Mouse (Mus musculus): ENCODE measurements around the gene Cenpk. TPM values are rescaled to one million over a fixed set of nuclear protein-coding genes. Genes with fewer than 3 reads are reported as not detected.
"Not testable (repeated sequence)": the region's sequence is repeated elsewhere in the genome, so short reads cannot be mapped to it uniquely, and the experiment has no call there.

The Cenpk gene
- polyA plus RNA-seq (2015; fragmentation: Nextera tagmentation; extraction: Ambion mirVana) = 87.2 and 104 TPM in 2 replicates

GRCm38 (mm10) chr13:104228384-104229066 lies at the start of gene Cenpk, which contains the start of gene Ppwd1:
TSS of gene Cenpk (plus strand) at chr13:104228611.
TSS of gene Ppwd1 (minus strand) at chr13:104228843.
- ATAC-seq (ENCODE audit: low read depth) = peak; percentile 98
- Histone ChIP-seq H3K4me1 (replicated peaks) (peaks cover 23% of the 10 kb centered on the region), H3K4me2 (peak within 1 kb of the TSS; percentile 82), H3K27me3 (no peaks in the 10 kb centered on the region), H3K9ac (peak within 1 kb of the TSS; percentile 89), H3K27ac (peak within 1 kb of the TSS; percentile 97), H3K9me3 (replicated peaks) (no peaks in the 10 kb centered on the region), H3K4me3 (replicated peaks) (peak within 1 kb of the TSS; percentile 79), H3K36me3 (peaks cover 14% of the 10 kb centered on the region)
- peak; percentile 94 for DNase-seq
- WGBS (ENCODE audit: insufficient replicate concordance) = under 1% methylated on average over 55 of the region's 55 CpGs

GRCm38 (mm10) chr13:104178650-104179121 lies 49.7 kb upstream of the Cenpk start, which contains the start of gene Trim23:
TSS of gene Trim23 (plus strand) at chr13:104178797.
- Histone ChIP-seq H3K4me2 (peak within 1 kb of the TSS; percentile 74), H3K27ac (peak within 1 kb of the TSS; percentile 92), H3K36me3 (peaks cover 20% of the 10 kb centered on the region), H3K4me1 (replicated peaks) (peaks cover 26% of the 10 kb centered on the region), H3K4me3 (replicated peaks) (peak within 1 kb of the TSS; percentile 86), H3K27me3 (no peaks in the 10 kb centered on the region), H3K9ac (peak within 1 kb of the TSS; percentile 90), H3K9me3 (replicated peaks) (no peaks in the 10 kb centered on the region)
- under 1% methylated on average over 38 of the region's 38 CpGs for WGBS (ENCODE audit: insufficient replicate concordance)
- ATAC-seq (ENCODE audit: low read depth) = peak; percentile 98
- DNase-seq = peak; percentile 94

- peak overlapping the region; percentile 73 for H3K4me2 ChIP-seq
- peak overlapping the region; percentile 86 for H3K4me3 ChIP-seq (replicated peaks)
- ATAC-seq (ENCODE audit: low read depth) (no peak), DNase-seq (peak; percentile 23)
- no peaks in the 10 kb centered on the region for H3K9me3 ChIP-seq (replicated peaks)
- H3K36me3 ChIP-seq = peaks cover 21% of the 10 kb centered on the region
- H3K4me1 ChIP-seq (replicated peaks) = peaks cover 24% of the 10 kb centered on the region
- peak overlapping the region; percentile 92 for H3K27ac ChIP-seq
- H3K27me3 ChIP-seq = no peaks in the 10 kb centered on the region
- H3K9ac ChIP-seq = peak overlapping the region; percentile 90
- 6% methylated on average over 13 of the region's 13 CpGs for WGBS (ENCODE audit: insufficient replicate concordance)
Observed at GRCm38 (mm10) chr13:104179176-104179888, 49.1 kb upstream of the Cenpk start.

DNA sequence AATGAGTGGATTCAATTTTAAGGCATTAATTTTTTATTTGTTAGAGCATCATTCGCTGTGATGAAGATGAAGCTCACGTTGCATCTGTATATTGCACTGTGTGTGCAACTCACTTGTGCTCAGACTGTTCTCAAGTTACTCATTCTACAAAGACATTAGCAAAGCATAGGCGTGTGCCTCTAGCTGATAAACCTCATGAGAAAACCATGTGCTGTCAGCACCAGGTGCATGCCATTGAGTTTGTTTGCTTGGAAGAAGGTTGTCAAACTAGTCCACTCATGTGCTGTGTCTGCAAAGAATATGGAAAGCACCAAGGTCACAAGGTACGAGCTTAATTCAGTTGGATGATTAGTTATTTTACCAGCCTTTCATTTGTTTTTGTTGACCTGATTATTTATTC lies 41.1 kb upstream of the Cenpk start:
- DNase-seq (no peak), ATAC-seq (ENCODE audit: low read depth) (no peak)
- Histone ChIP-seq H3K27me3 (no peaks in the 10 kb centered on the region), H3K4me3 (replicated peaks) (no peak overlapping the region), H3K9ac (no peak overlapping the region), H3K4me1 (replicated peaks) (no peaks in the 10 kb centered on the region), H3K36me3 (peaks cover 52% of the 10 kb centered on the region), H3K9me3 (replicated peaks) (no peaks in the 10 kb centered on the region), H3K27ac (no peak overlapping the region), H3K4me2 (no peak overlapping the region)
- 78% methylated on average over 4 of the region's 4 CpGs for WGBS (ENCODE audit: insufficient replicate concordance)

GRCm38 (mm10) chr13:104195891-104196290 lies 32.5 kb upstream of the Cenpk start:
- not testable (repeated sequence) for H3K4me1 ChIP-seq (replicated peaks); H3K27me3 ChIP-seq; H3K4me3 ChIP-seq (replicated peaks); H3K4me2 ChIP-seq; H3K9me3 ChIP-seq (replicated peaks); DNase-seq; H3K27ac ChIP-seq; H3K9ac ChIP-seq; ATAC-seq (ENCODE audit: low read depth)
- peaks cover 31% of the 10 kb centered on the region for H3K36me3 ChIP-seq

DNA sequence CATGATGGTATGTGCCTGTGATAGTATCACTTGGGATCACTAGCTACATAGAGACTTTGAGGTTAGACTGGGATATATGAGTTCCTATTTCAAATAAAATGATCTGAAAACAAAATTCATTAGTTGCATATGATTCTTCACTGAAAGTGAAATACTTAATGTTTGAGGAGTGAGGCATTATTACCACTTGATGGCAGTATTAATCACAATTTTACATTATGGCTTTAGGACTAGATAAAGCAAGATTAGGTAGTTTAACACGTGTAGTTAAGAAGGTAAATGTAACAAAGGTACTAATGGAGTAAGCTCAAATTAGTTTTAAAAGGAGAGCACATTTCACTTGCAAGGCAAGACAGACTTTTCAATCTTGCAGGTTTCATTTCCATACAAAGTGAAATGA lies 24.1 kb upstream of the Cenpk start:
- 57% methylated on average over 1 of the region's 1 CpGs for WGBS (ENCODE audit: insufficient replicate concordance)
- no peaks in the 10 kb centered on the region for H3K27me3 ChIP-seq
- H3K9me3 ChIP-seq (replicated peaks) = no peaks in the 10 kb centered on the region
- peaks cover 41% of the 10 kb centered on the region for H3K36me3 ChIP-seq
- ATAC-seq (ENCODE audit: low read depth) (no peak), DNase-seq (no peak)
- no peak overlapping the region for H3K9ac ChIP-seq
- no peak overlapping the region for H3K27ac ChIP-seq
- no peaks in the 10 kb centered on the region for H3K4me1 ChIP-seq (replicated peaks)
- H3K4me3 ChIP-seq (replicated peaks) = no peak overlapping the region
- no peak overlapping the region for H3K4me2 ChIP-seq

DNA sequence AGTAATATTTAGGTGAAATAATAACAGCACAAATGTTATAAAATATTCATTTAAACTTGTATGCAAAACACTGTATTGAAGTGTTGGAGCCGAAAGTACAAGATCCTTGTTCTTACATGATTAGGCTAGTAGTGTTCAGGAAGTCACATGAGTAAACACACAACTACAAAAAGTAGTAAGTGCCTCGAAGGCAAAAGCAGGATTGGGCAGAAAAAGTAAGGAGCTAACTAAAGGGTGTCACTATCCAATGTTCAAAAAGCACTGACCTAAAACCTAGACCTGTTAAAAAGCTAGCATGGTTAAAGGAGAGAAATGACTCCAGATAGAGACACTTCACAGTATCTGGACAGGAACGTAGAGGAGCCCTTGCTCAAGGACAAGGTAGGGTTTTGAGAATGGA lies 933 bp upstream of the Cenpk start:
- Histone ChIP-seq H3K27me3 (no peaks in the 10 kb centered on the region), H3K4me3 (replicated peaks) (peak overlapping the region; percentile 79), H3K27ac (peak overlapping the region; percentile 97; the same call in 1 of the 2 replicates), H3K36me3 (peaks cover 12% of the 10 kb centered on the region), H3K4me1 (replicated peaks) (peaks cover 23% of the 10 kb centered on the region), H3K9ac (peak overlapping the region; percentile 89), H3K4me2 (peak overlapping the region; percentile 82), H3K9me3 (replicated peaks) (no peaks in the 10 kb centered on the region)
- DNase-seq = no peak
- no peak for ATAC-seq (ENCODE audit: low read depth)
- 20% methylated on average over 3 of the region's 3 CpGs for WGBS (ENCODE audit: insufficient replicate concordance)

DNA sequence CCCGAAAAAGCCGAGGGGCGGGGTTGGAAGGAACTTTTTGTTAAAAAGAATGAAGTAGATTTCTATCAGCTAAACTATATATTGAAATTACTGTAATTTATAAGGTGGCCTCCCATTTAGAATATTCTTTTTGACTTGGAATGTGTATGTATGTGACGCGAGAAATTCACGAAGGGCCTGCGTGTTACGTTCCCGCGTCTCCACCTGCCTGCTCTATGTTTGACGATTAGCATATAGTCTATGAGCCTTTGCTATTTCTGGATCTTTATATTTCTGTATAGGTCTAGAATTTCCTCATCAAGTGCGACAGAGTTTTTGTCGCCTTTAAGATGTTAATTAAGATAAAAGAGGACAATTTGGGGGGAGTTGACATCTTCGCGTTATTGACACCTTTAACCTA lies 770 bp downstream of the Cenpk start:
- Histone ChIP-seq H3K27ac (peak overlapping the region; percentile 97), H3K9me3 (replicated peaks) (no peaks in the 10 kb centered on the region), H3K4me3 (replicated peaks) (peak overlapping the region; percentile 79), H3K4me1 (replicated peaks) (peaks cover 23% of the 10 kb centered on the region), H3K4me2 (peak overlapping the region; percentile 76), H3K9ac (peak overlapping the region; percentile 89), H3K27me3 (no peaks in the 10 kb centered on the region), H3K36me3 (peaks cover 14% of the 10 kb centered on the region)
- DNase-seq (no peak), ATAC-seq (ENCODE audit: low read depth) (peak; percentile 41)
- WGBS (ENCODE audit: insufficient replicate concordance) = 7% methylated on average over 15 of the region's 15 CpGs

- H3K4me2 ChIP-seq = no peak overlapping the region
Observed at GRCm38 (mm10) chr13:104258997-104259396, 30.6 kb downstream of the Cenpk start.

DNA sequence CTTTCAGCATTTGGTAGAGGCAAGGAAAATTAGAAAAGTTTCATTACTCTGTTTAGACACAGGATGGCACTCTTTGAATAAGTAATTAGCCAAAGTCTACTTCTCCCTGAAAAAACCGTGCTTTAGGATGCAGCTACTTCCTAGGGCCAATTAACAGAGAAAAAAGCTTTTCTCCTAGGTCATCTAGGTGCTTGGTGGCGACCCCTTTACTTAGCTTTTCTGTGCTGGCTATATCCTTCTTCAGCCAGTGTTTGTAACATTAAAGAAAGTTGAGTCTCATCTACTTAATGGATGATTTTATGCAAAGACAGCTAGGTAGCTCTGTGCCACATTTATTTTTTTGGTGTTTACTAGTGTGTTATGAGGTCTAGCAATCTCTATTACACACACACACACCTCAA lies 56.6 kb downstream of the Cenpk start:
- H3K4me3 ChIP-seq (replicated peaks) = peak overlapping the region; percentile 72
- DNase-seq (no peak), ATAC-seq (ENCODE audit: low read depth) (0 out of 2 replicates have a peak, but pooled peaks have one; percentile 22)
- H3K9ac ChIP-seq = 0 out of 2 replicates have a peak overlapping the region, but pooled peaks have one; percentile 73
- no peaks in the 10 kb centered on the region for H3K36me3 ChIP-seq
- H3K4me2 ChIP-seq = peak overlapping the region; percentile 85
- H3K27me3 ChIP-seq = no peaks in the 10 kb centered on the region
- H3K4me1 ChIP-seq (replicated peaks) = peaks cover 20% of the 10 kb centered on the region
- H3K9me3 ChIP-seq (replicated peaks) = no peaks in the 10 kb centered on the region
- peak overlapping the region; percentile 74; the same call in 1 of the 2 replicates for H3K27ac ChIP-seq
- 2% methylated on average over 2 of the region's 2 CpGs for WGBS (ENCODE audit: insufficient replicate concordance)

More at GRCm38 (mm10) chr13:104258997-104259396, 30.6 kb downstream of the Cenpk start:
- DNase-seq (no peak), ATAC-seq (ENCODE audit: low read depth) (no peak)
- no peak overlapping the region for H3K4me3 ChIP-seq (replicated peaks)
- H3K27me3 ChIP-seq = no peaks in the 10 kb centered on the region
- no peaks in the 10 kb centered on the region for H3K9me3 ChIP-seq (replicated peaks)
- no peaks in the 10 kb centered on the region for H3K36me3 ChIP-seq
- no peak overlapping the region for H3K9ac ChIP-seq
- WGBS (ENCODE audit: insufficient replicate concordance) = 71% methylated on average over 3 of the region's 3 CpGs
- H3K27ac ChIP-seq = no peak overlapping the region
- no peaks in the 10 kb centered on the region for H3K4me1 ChIP-seq (replicated peaks)

DNA sequence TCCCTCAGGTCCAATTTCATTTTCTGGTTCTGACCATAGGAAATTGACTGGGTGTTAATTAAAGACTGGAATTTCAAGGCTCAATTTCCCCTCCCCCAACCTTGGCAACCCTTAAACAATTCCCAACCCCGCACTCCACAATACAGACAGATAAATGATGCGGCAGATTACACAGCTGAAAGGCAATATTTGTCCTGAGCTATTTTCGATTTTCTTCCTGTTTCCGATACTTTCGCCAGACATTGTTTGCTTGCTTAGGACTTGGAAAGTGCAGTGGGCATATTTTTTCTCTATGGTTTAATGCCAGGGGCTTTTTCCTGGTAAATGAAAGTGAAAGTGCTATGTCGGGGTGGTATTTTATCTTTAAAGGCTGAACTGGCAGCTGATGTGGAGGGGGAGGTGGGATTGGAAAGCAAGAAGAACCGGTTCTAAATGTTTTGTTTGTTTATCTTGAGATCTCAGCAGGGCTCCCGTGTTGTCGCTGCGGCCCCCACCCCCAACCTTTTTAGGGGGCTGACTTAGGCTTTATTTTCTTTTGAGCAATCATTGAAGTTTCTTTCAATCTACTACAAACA lies 57.4 kb downstream of the Cenpk start:
- Histone ChIP-seq H3K9ac (peak overlapping the region; percentile 73), H3K36me3 (no peaks in the 10 kb centered on the region), H3K4me3 (replicated peaks) (peak overlapping the region; percentile 72), H3K27me3 (no peaks in the 10 kb centered on the region), H3K4me2 (peak overlapping the region; percentile 85), H3K4me1 (replicated peaks) (peaks cover 20% of the 10 kb centered on the region), H3K9me3 (replicated peaks) (no peaks in the 10 kb centered on the region), H3K27ac (peak overlapping the region; percentile 74)
- ATAC-seq (ENCODE audit: low read depth) (no peak), DNase-seq (peak; percentile 4)
- under 1% methylated on average over 10 of the region's 10 CpGs for WGBS (ENCODE audit: insufficient replicate concordance)

Data from liver, embryonic 13.5 days (tissue).